Mouse (Mus musculus): Measurements from ENCODE around the gene Rbpj. TPM values are rescaled to one million over a fixed set of nuclear protein-coding genes. Genes with fewer than 3 reads are reported as not detected.

Gene Rbpj
- polyA plus RNA-seq, 1 experiment from 2014 or later, result 12.3 TPM

DNA sequence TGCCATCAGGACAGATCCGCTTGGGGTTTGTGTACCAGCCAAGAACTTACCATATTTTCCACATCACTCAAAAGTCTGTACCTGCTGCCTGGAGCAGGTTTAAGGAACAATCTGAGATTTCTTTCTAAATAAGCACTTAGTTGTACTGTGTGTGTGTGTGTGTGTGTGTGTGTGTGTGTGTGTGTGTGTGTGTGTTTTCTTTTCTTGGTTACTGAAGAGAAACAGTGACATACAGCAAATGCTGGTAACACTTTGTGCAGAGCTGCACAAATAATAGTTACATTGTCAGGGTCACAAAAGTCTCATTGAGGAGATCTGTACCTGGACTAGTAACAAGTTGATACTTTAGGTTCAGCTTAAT lies 60.1 kb downstream of the Rbpj start:
- ATAC-seq (ENCODE audit: low FRiP score, low TSS enrichment) (no peak), DNase-seq (ENCODE audit: low spot score) (no peak)
- WGBS, result 68% methylated on average over 1 of the region's 1 CpGs
- TF ChIP-seq CTCF (IDR thresholded peaks at IDR 0.05; ENCODE audit: low read depth), result no peak
- no peak for TF ChIP-seq EP300 (optimal IDR thresholded peaks at IDR 0.05)
- Histone ChIP-seq H3K4me3 (ENCODE audit: low read depth, low read length) (no peak overlapping the region), H3K27ac (replicated peaks) (no peak overlapping the region), H3K36me3 (ENCODE audit: control insufficient read depth, insufficient read depth, low read length) (no peaks in the 10 kb centered on the region), H3K4me2 (replicated peaks; ENCODE audit: low read depth) (no peak overlapping the region), H3K9me3 (ENCODE audit: control insufficient read depth, low read length) (no peaks in the 10 kb centered on the region), H3K27me3 (ENCODE audit: control insufficient read depth, insufficient read depth, low read length) (no peaks in the 10 kb centered on the region), H3K4me1 (replicated peaks; ENCODE audit: control insufficient read depth, insufficient read depth) (no peaks in the 10 kb centered on the region), H3K9ac (ENCODE audit: low read length) (no peak overlapping the region)

DNA sequence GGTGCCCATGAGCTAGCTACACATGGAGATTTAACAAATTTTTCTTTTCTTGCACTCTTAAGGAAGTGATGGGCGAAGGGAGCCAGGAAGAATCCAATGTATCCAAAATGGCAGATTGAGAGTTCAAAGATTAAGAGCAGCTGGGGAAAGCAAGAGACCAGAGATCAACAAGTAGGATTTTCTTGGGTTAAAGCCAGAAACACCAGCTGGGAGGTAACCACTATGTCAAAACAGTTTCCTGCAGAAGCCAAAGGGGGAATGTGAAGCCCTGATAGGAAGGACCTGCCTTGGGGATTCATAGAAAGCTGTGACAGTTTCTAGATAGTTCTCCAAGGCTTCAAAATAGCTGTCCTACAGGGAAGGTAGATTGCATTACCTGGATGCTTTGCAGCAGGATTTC lies 63.9 kb downstream of the Rbpj start:
- H3K4me1 ChIP-seq (replicated peaks; ENCODE audit: control insufficient read depth, insufficient read depth), result no peaks in the 10 kb centered on the region
- no peak overlapping the region for H3K27ac ChIP-seq (replicated peaks)
- H3K4me3 ChIP-seq (ENCODE audit: low read depth, low read length), result no peak overlapping the region
- no peak for ATAC-seq (ENCODE audit: low FRiP score, low TSS enrichment)
- no peaks in the 10 kb centered on the region for H3K9me3 ChIP-seq (ENCODE audit: control insufficient read depth, low read length)
- H3K27me3 ChIP-seq (ENCODE audit: control insufficient read depth, insufficient read depth, low read length), result no peaks in the 10 kb centered on the region
- no peak overlapping the region for H3K4me2 ChIP-seq (replicated peaks; ENCODE audit: low read depth)
- no peak overlapping the region for H3K9ac ChIP-seq (ENCODE audit: low read length)
- no peak for DNase-seq (ENCODE audit: low spot score)
- no peaks in the 10 kb centered on the region for H3K36me3 ChIP-seq (ENCODE audit: control insufficient read depth, insufficient read depth, low read length)
- TF ChIP-seq CTCF (IDR thresholded peaks at IDR 0.05; ENCODE audit: low read depth) (no peak), EP300 (optimal IDR thresholded peaks at IDR 0.05) (no peak)
- 75% methylated on average over 1 of the region's 1 CpGs for WGBS

GRCm38 (mm10) chr5:53535096-53535495 lies 69.1 kb downstream of the Rbpj start:
- DNase-seq (ENCODE audit: low spot score) (no peak), ATAC-seq (ENCODE audit: low FRiP score, low TSS enrichment) (no peak)
- no peak overlapping the region for H3K27ac ChIP-seq (replicated peaks)
- TF ChIP-seq EP300 (optimal IDR thresholded peaks at IDR 0.05), result no peak
- TF ChIP-seq CTCF (IDR thresholded peaks at IDR 0.05; ENCODE audit: low read depth), result no peak
- no peaks in the 10 kb centered on the region for H3K9me3 ChIP-seq (ENCODE audit: control insufficient read depth, low read length)
- H3K36me3 ChIP-seq (ENCODE audit: control insufficient read depth, insufficient read depth, low read length), result no peaks in the 10 kb centered on the region
- 51% methylated on average over 12 of the region's 12 CpGs for WGBS
- no peak overlapping the region for H3K9ac ChIP-seq (ENCODE audit: low read length)
- no peaks in the 10 kb centered on the region for H3K27me3 ChIP-seq (ENCODE audit: control insufficient read depth, insufficient read depth, low read length)
- H3K4me2 ChIP-seq (replicated peaks; ENCODE audit: low read depth), result no peak overlapping the region
- H3K4me1 ChIP-seq (replicated peaks; ENCODE audit: control insufficient read depth, insufficient read depth), result no peaks in the 10 kb centered on the region
- H3K4me3 ChIP-seq (ENCODE audit: low read depth, low read length), result no peak overlapping the region

DNA sequence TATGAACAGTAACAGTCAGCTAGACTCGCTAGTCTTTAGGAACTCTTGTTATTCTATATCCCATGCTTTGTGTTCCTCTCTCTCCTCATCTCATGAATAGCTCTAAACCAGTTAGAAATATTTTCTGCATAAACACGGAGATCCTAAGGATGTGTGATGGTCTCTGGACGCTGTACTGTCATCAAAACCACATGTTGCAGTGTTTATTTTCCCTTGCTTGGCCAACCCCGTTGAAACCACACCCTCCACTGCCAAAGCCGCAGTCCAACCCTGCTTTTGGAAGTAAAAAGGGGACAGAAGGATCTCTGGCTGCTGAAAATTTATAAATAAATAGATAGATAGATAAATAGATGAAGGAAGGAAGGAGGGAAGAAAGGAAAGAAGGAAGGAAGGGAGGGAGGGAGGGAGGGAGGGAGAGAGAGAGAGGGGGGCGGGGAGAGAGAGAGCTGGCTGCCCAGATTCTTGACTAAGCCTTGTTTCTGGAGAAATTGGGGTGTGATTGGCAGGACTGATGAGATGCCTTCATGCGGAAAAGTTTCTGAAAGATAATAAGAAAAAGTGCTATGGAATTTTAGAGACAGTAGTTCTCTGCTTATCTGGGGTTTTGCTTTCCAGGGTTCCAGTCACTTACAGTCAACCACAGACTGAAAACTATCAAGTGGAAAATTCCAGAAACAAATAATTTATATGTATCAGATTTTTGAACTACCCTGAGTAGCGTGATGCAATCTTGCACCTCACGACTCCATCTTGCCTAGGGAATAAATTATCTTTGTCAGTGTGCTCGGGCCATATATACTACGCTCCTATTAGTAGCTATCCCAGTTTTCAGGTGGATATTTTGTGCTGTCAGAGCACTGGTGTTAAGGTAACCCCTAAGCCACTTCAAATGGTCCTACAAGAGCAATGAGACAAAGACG lies 70.9 kb downstream of the Rbpj start:
- ATAC-seq (ENCODE audit: low FRiP score, low TSS enrichment) (no peak), DNase-seq (ENCODE audit: low spot score) (no peak)
- Histone ChIP-seq H3K36me3 (ENCODE audit: control insufficient read depth, insufficient read depth, low read length) (no peaks in the 10 kb centered on the region), H3K4me2 (replicated peaks; ENCODE audit: low read depth) (no peak overlapping the region), H3K4me3 (ENCODE audit: low read depth, low read length) (no peak overlapping the region), H3K4me1 (replicated peaks; ENCODE audit: control insufficient read depth, insufficient read depth) (no peaks in the 10 kb centered on the region), H3K27me3 (ENCODE audit: control insufficient read depth, insufficient read depth, low read length) (no peaks in the 10 kb centered on the region), H3K9ac (ENCODE audit: low read length) (no peak overlapping the region), H3K9me3 (ENCODE audit: control insufficient read depth, low read length) (no peaks in the 10 kb centered on the region), H3K27ac (replicated peaks) (no peak overlapping the region)
- 55% methylated on average over 12 of the region's 12 CpGs for WGBS
- no peak for TF ChIP-seq EP300 (optimal IDR thresholded peaks at IDR 0.05)
- no peak for TF ChIP-seq CTCF (IDR thresholded peaks at IDR 0.05; ENCODE audit: low read depth)

GRCm38 (mm10) chr5:53539860-53540633 lies 74.1 kb downstream of the Rbpj start:
- ATAC-seq (ENCODE audit: low FRiP score, low TSS enrichment), result no peak
- H3K4me2 ChIP-seq (replicated peaks; ENCODE audit: low read depth), result no peak overlapping the region
- H3K27ac ChIP-seq (replicated peaks), result no peak overlapping the region
- no peak overlapping the region for H3K4me3 ChIP-seq (ENCODE audit: low read depth, low read length)
- 66% methylated on average over 18 of the region's 18 CpGs for WGBS
- TF ChIP-seq EP300 (optimal IDR thresholded peaks at IDR 0.05) (no peak), CTCF (IDR thresholded peaks at IDR 0.05; ENCODE audit: low read depth) (no peak)
- H3K9me3 ChIP-seq (ENCODE audit: control insufficient read depth, low read length), result no peaks in the 10 kb centered on the region
- no peaks in the 10 kb centered on the region for H3K36me3 ChIP-seq (ENCODE audit: control insufficient read depth, insufficient read depth, low read length)
- no peaks in the 10 kb centered on the region for H3K27me3 ChIP-seq (ENCODE audit: control insufficient read depth, insufficient read depth, low read length)
- H3K9ac ChIP-seq (ENCODE audit: low read length), result no peak overlapping the region
- no peaks in the 10 kb centered on the region for H3K4me1 ChIP-seq (replicated peaks; ENCODE audit: control insufficient read depth, insufficient read depth)
- no peak for DNase-seq (ENCODE audit: low spot score)

DNA sequence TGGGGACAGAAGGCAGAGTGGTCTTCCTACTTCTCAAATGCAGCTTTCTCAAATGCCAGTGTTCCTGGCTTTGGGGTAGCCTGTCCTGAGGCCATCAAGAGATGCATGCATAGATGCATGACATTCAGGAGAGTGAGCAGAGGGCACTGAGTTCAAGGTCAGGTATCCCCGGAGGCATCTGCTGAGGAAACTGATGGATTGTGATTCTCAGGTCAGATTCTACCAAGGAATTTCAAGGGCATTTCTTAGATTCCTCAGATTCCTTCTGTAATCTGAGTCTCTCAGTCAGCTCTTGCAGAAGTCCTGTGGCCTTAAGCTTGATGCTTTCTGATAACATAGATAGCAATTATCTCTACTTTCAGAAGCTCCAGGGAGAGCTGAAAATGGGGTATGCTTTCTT lies 76.1 kb downstream of the Rbpj start:
- Histone ChIP-seq H3K36me3 (ENCODE audit: control insufficient read depth, insufficient read depth, low read length) (no peaks in the 10 kb centered on the region), H3K27ac (replicated peaks) (no peak overlapping the region), H3K9ac (ENCODE audit: low read length) (no peak overlapping the region), H3K4me3 (ENCODE audit: low read depth, low read length) (no peak overlapping the region), H3K4me1 (replicated peaks; ENCODE audit: control insufficient read depth, insufficient read depth) (no peaks in the 10 kb centered on the region), H3K27me3 (ENCODE audit: control insufficient read depth, insufficient read depth, low read length) (no peaks in the 10 kb centered on the region), H3K4me2 (replicated peaks; ENCODE audit: low read depth) (no peak overlapping the region), H3K9me3 (ENCODE audit: control insufficient read depth, low read length) (no peaks in the 10 kb centered on the region)
- TF ChIP-seq CTCF (IDR thresholded peaks at IDR 0.05; ENCODE audit: low read depth) (no peak), EP300 (optimal IDR thresholded peaks at IDR 0.05) (no peak)
- no peak for DNase-seq (ENCODE audit: low spot score)
- ATAC-seq (ENCODE audit: low FRiP score, low TSS enrichment), result no peak
- WGBS, result 19% methylated on average over 1 of the region's 1 CpGs

Measured in stomach, postnatal 0 days (tissue).